Mouse (Mus musculus): ENCODE measurements around the gene Sctr.

GRCm38 (mm10) chr1:120090880-120091570 lies 84.3 kb downstream of the Sctr start:
- no peak for TF ChIP-seq CTCF (IDR thresholded peaks at IDR 0.05; ENCODE audit: low read depth)
- no peak for TF ChIP-seq EP300 (IDR thresholded peaks at IDR 0.05; ENCODE audit: low read depth)

All from liver, embryonic 14.5 days (tissue).